Mouse (Mus musculus) myocyte (in vitro differentiated cells): ENCODE results near the gene Fam102a.

ENCODE experiments used
- MYOG ChIP-seq, 3 experiments: IDR thresholded peaks; one replicate each; pipeline ENCODE4 v1.6.1; 2011; ENCODE audit warnings: control low read depth in 2 of 3, low read depth in 2 of 3, mild to moderate bottlenecking in 2 of 3; ENCODE audit not compliant: insufficient read length in 2 of 3, control insufficient read depth in 1 of 3, insufficient read depth in 1 of 3
- POLR2A ChIP-seq: IDR thresholded peaks from one replicate; pipeline ENCODE4 v1.6.1; 2011; ENCODE audit warnings: low read depth, mild to moderate bottlenecking, control low read depth, moderate library complexity; ENCODE audit not compliant: insufficient read length

DNA sequence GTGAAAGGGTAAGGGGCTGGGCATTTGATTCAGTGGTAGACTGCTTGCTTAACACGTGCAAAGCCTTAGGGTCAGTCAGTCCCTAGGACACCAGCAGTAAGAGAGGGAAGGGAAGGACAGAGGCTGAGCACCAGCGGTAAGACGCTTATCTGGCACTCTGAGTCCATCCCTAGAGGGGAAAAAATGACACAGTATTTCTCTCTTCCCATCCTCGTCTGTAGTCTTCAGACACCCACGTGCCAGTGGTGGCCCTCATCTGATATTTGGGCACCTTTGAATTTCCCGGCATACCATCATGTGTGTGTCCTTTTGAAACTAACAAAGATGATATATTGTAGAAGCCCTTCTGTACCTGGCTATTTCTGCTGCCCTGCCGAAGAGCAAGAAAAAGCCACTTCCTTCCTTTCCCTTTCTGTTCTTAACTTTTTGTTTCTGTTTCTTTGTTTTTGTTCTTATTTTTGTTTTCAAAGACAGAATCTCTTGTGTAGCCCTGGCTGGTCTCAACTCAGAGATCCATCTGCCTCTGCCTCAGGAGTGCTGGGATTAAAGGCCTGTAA lies 18.5 kb downstream of the Fam102a start:
- TF ChIP-seq POLR2A (no peak), MYOG (IDR thresholded peaks at IDR 0.05; ENCODE audit: control insufficient read depth in 1 of 3, insufficient read depth in 1 of 3, insufficient read length in 2 of 3, low read depth in 2 of 3) (no peak)
